Mouse (Mus musculus): Measurements from ENCODE around the gene Mageb2.
"Not testable (repeated sequence)": the region's sequence is repeated elsewhere in the genome, so short reads cannot be mapped to it uniquely, and the experiment has no call there.

Mageb2 gene

DNA sequence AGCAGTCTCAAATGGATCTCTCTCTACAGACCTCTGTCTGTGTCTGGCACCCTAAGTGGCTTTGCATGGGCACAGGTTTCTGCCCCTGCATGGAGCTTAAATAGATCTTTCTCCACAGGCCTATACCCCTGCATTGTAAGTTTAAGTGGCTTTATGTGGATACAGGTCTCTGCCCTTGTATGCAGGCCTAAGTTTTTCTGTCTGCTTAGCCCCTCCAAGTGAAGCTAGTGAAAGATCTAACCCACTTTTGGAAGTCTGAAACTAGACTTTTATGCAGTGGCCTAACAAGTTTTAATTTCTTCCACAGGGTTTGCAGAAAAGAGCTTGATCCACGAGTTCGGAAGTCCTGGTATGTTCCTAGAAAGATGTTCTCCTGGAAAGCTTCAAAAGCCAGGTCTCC is at the start of gene Mageb2:
Gene Mageb2 (plus strand): TSS at position 301 of the 400 bp plus-strand sequence.
- not testable (repeated sequence) for DNase-seq (ENCODE audit: inconsistent ontology term)

DNA sequence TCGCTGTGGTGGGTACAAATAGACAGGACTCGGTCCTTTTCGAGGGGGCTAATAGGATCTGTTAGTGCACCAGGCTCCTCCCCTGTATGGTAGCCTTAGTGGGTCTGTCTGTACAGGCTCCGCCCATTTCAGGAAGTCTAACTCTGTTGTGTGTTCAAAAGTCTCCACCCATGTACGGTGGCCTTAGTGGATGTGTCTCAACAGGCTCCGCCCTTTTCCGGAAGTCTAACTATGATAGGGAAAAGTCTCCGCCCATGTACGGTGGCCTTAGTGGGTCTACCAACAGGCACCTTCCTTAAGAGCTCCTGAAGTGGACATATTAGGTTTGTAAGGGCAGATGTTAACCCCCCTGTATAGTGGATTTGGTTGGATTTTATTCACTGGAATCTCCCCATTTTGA is 18.2 kb upstream of the Mageb2 start:
- DNase-seq (ENCODE audit: inconsistent ontology term), result not testable (repeated sequence)

Data from Muller cell, postnatal 12 days (primary cell).